Mouse (Mus musculus) 3134 (cell line): Measurements from ENCODE around the gene Abcc1.
A peak's percentile ranks its signal among the peaks of the same experiment; 100 is the strongest.

Experiments used
- DNase-seq: peaks from one replicate; pipeline ENCODE4 v3.0.0-alpha.2; 2011; ENCODE audit warnings: low spot score; ENCODE audit not compliant: insufficient read length; ENCODE audit errors: extremely low read depth

Gene Abcc1

GRCm38 (mm10) chr16:14361362-14362098 lies at the start of gene Abcc1:
Gene Abcc1 (plus strand): TSS chr16:14361558.
- peak; percentile 88 for DNase-seq

GRCm38 (mm10) chr16:14312914-14313313 lies 48.4 kb upstream of the Abcc1 start:
- DNase-seq, result no peak

- DNase-seq, result peak; percentile 97
Measured at GRCm38 (mm10) chr16:14316884-14317876, 44.2 kb upstream of the Abcc1 start, which contains the start of gene Fopnl. Gene Fopnl (minus strand): TSS chr16:14317405.

GRCm38 (mm10) chr16:14319681-14320080 lies 41.7 kb upstream of the Abcc1 start:
- no peak for DNase-seq

- DNase-seq, result no peak
Measured at GRCm38 (mm10) chr16:14320494-14320893, 40.9 kb upstream of the Abcc1 start.

- DNase-seq, result no peak
Measured at GRCm38 (mm10) chr16:14328156-14328555, 33.2 kb upstream of the Abcc1 start.

GRCm38 (mm10) chr16:14344967-14345366 lies 16.4 kb upstream of the Abcc1 start:
- no peak for DNase-seq

GRCm38 (mm10) chr16:14351571-14351970 lies 9.8 kb upstream of the Abcc1 start:
- no peak for DNase-seq

GRCm38 (mm10) chr16:14352234-14352633 lies 9.1 kb upstream of the Abcc1 start:
- no peak for DNase-seq

- peak; percentile 84 for DNase-seq
Measured at GRCm38 (mm10) chr16:14352663-14353062, 8.7 kb upstream of the Abcc1 start.

GRCm38 (mm10) chr16:14357859-14358258 lies 3.5 kb upstream of the Abcc1 start:
- no peak for DNase-seq

- no peak for DNase-seq
Measured at GRCm38 (mm10) chr16:14358531-14358930, 2.8 kb upstream of the Abcc1 start.

- no peak for DNase-seq
Measured at GRCm38 (mm10) chr16:14360931-14361330, 427 bp upstream of the Abcc1 start.

GRCm38 (mm10) chr16:14362099-14362820 lies 902 bp downstream of the Abcc1 start:
- peak; percentile 32 for DNase-seq

- no peak for DNase-seq
Measured at GRCm38 (mm10) chr16:14363496-14363895, 2.1 kb downstream of the Abcc1 start.

- peak; percentile 29 for DNase-seq
Measured at GRCm38 (mm10) chr16:14364066-14364465, 2.7 kb downstream of the Abcc1 start.

GRCm38 (mm10) chr16:14365457-14365856 lies 4.1 kb downstream of the Abcc1 start:
- no peak for DNase-seq

GRCm38 (mm10) chr16:14366017-14366416 lies 4.7 kb downstream of the Abcc1 start:
- DNase-seq, result no peak

GRCm38 (mm10) chr16:14371367-14371766 lies 10.0 kb downstream of the Abcc1 start:
- peak; percentile 62 for DNase-seq

- no peak for DNase-seq
Measured at GRCm38 (mm10) chr16:14372382-14372781, 11.0 kb downstream of the Abcc1 start.

GRCm38 (mm10) chr16:14372817-14373301 lies 11.5 kb downstream of the Abcc1 start:
- DNase-seq, result peak; percentile 58
